Mouse (Mus musculus) CD4-positive, CD25-positive, alpha-beta regulatory T cell, adult 4 months (primary cell): ENCODE measurements around the gene Cdk18. TPM values are rescaled to one million over a fixed set of nuclear protein-coding genes. Genes with fewer than 3 reads are reported as not detected.

Source experiments
- polyA plus RNA-seq, 2 experiments: library from polyadenylated mRNA; unstranded; fragments of 100-300 nt; shearing (Covaris generic); gene quantifications; one replicate each; pipeline ENCODE4 v1.2.1; 2017

Gene Cdk18
- polyA plus RNA-seq, 2 experiments from 2014 or later: not detected

Other genes starting within 250 kb of the Cdk18 start
- 10 to 100 TPM; 39.1 to 46.2 TPM for gene Nucks1, start 229.2 kb downstream of the Cdk18 start, polyA plus RNA-seq
- gene Slc45a3, start 176.7 kb downstream of the Cdk18 start, polyA plus RNA-seq: under 1 TPM; 0.26 to 0.49 TPM
- 10 to 100 TPM; 58.2 to 68.3 TPM for gene Elk4, start 132.1 kb downstream of the Cdk18 start, polyA plus RNA-seq
- gene Mfsd4a, start 71.6 kb downstream of the Cdk18 start, polyA plus RNA-seq: 10 to 100 TPM; 29.5 to 38.7 TPM
- not detected for gene Lemd1, start 51.7 kb upstream of the Cdk18 start, polyA plus RNA-seq
- not detected for gene AC124108.1, start 51.8 kb upstream of the Cdk18 start, polyA plus RNA-seq
- gene Gm10188, start 90.1 kb upstream of the Cdk18 start, polyA plus RNA-seq: not detected
- gene Klhdc8a, start 158.9 kb upstream of the Cdk18 start, polyA plus RNA-seq: under 1 TPM in 1 of 2 experiments, not detected in 1; 0.07 TPM
- 1 to 10 TPM; 2.0 to 4.3 TPM for gene Nuak2, start 176.4 kb upstream of the Cdk18 start, polyA plus RNA-seq